Mouse (Mus musculus) lung, embryonic 15.5 days (tissue): ENCODE results near the gene Taf11. TPM values are rescaled to one million over a fixed set of nuclear protein-coding genes. Genes with fewer than 3 reads are reported as not detected.

ENCODE experiments used
- ATAC-seq: fragments of 200-750 bp; cut with Nextera tagmentation; 2 replicates; pipeline ENCODE4 v1.8.0; 2017; ENCODE audit warnings: moderate number of reproducible peaks, borderline replicate concordance; ENCODE audit not compliant: low FRiP score, low TSS enrichment; ENCODE audit errors: extremely low read depth
- H3K27ac ChIP-seq: fragments of 300-500 bp; sonication (generic); 2 replicates; pipeline ENCODE4 v1.5.1; 2015; ENCODE audit warnings: moderate library complexity, mild to moderate bottlenecking, inconsistent platforms
- H3K27me3 ChIP-seq: fragments of 300-500 bp; sonication (generic); 2 replicates; pipeline ENCODE4 v1.6.1; 2015; ENCODE audit warnings: inconsistent platforms
- H3K36me3 ChIP-seq: fragments of 300-500 bp; sonication (generic); 2 replicates; pipeline ENCODE4 v1.6.1; 2015; ENCODE audit warnings: inconsistent platforms
- H3K4me1 ChIP-seq: fragments of 300-500 bp; sonication (generic); 2 replicates; pipeline ENCODE4 v1.6.1; 2015; ENCODE audit warnings: inconsistent platforms
- H3K4me2 ChIP-seq: fragments of 300-500 bp; sonication (generic); 2 replicates; pipeline ENCODE4 v1.6.1; 2015; ENCODE audit warnings: inconsistent platforms, mild to moderate bottlenecking, moderate library complexity
- H3K4me3 ChIP-seq: fragments of 300-500 bp; sonication (generic); 2 replicates; pipeline ENCODE4 v1.5.1; 2015; ENCODE audit warnings: mild to moderate bottlenecking, inconsistent platforms
- H3K9ac ChIP-seq: fragments of 300-500 bp; sonication (generic); 2 replicates; pipeline ENCODE4 v1.6.1; 2015; ENCODE audit warnings: inconsistent platforms
- H3K9me3 ChIP-seq: fragments of 300-500 bp; sonication (generic); 2 replicates; pipeline ENCODE4 v1.6.1; 2016; ENCODE audit warnings: inconsistent platforms
- WGBS: fragments of 180-500 bp; shearing (Covaris S2); methylation state at CpG from one replicate; pipeline ENCODE4 v1.1.7; 2015; 5-methylcytosine and 5-hydroxymethylcytosine counted together
- polyA plus RNA-seq: library from polyadenylated mRNA; unstranded; fragments of >200 nt; fragmentation: Nextera tagmentation; extraction: Ambion mirVana; gene quantifications from 2 replicates; pipeline ENCODE4 v1.2.1, GENCODE M21; 2015

Gene Taf11
- polyA plus RNA-seq, 1 experiment from 2014 or later, result 73.5 TPM

GRCm38 (mm10) chr17:27871851-27872250 is 37.8 kb downstream of the Taf11 start:
- Histone ChIP-seq H3K27ac (no peak overlapping the region), H3K27me3 (no peaks in the 10 kb centered on the region), H3K4me1 (peaks cover 11% of the 10 kb centered on the region), H3K4me2 (no peak overlapping the region), H3K9ac (no peak overlapping the region), H3K4me3 (no peak overlapping the region), H3K36me3 (no peaks in the 10 kb centered on the region), H3K9me3 (no peaks in the 10 kb centered on the region)
- WGBS, result 92% methylated on average over 3 of the region's 3 CpGs
- ATAC-seq, result no peak

GRCm38 (mm10) chr17:27866737-27867136 is 42.9 kb downstream of the Taf11 start:
- WGBS, result 47% methylated on average over 4 of the region's 4 CpGs
- no peaks in the 10 kb centered on the region for H3K27me3 ChIP-seq
- peaks cover 20% of the 10 kb centered on the region for H3K4me1 ChIP-seq
- no peak overlapping the region for H3K4me3 ChIP-seq
- no peak overlapping the region for H3K9ac ChIP-seq
- no peaks in the 10 kb centered on the region for H3K9me3 ChIP-seq
- ATAC-seq, result no peak
- H3K27ac ChIP-seq, result no peak overlapping the region
- no peak overlapping the region for H3K4me2 ChIP-seq
- H3K36me3 ChIP-seq, result no peaks in the 10 kb centered on the region

GRCm38 (mm10) chr17:27865461-27865860 is 44.2 kb downstream of the Taf11 start:
- 82% methylated on average over 2 of the region's 2 CpGs for WGBS
- Histone ChIP-seq H3K9ac (no peak overlapping the region), H3K9me3 (no peaks in the 10 kb centered on the region), H3K4me3 (no peak overlapping the region), H3K36me3 (no peaks in the 10 kb centered on the region), H3K4me1 (peaks cover 20% of the 10 kb centered on the region), H3K27me3 (no peaks in the 10 kb centered on the region), H3K27ac (no peak overlapping the region), H3K4me2 (no peak overlapping the region)
- ATAC-seq, result no peak

GRCm38 (mm10) chr17:27859131-27859530 is 50.5 kb downstream of the Taf11 start:
- Histone ChIP-seq H3K4me2 (no peak overlapping the region), H3K36me3 (peaks cover 3% of the 10 kb centered on the region), H3K9ac (no peak overlapping the region), H3K4me1 (peaks cover 18% of the 10 kb centered on the region), H3K4me3 (no peak overlapping the region), H3K27me3 (no peaks in the 10 kb centered on the region), H3K27ac (no peak overlapping the region), H3K9me3 (no peaks in the 10 kb centered on the region)
- WGBS, result 57% methylated on average over 2 of the region's 2 CpGs
- ATAC-seq, result no peak

- Histone ChIP-seq H3K27me3 (no peaks in the 10 kb centered on the region), H3K9ac (peak overlapping the region; percentile 80), H3K4me2 (peak overlapping the region; percentile 83), H3K27ac (0 out of 2 replicates have a peak overlapping the region, but pooled peaks have one; percentile 62), H3K36me3 (peaks cover 15% of the 10 kb centered on the region), H3K4me1 (peaks cover 18% of the 10 kb centered on the region), H3K4me3 (peak overlapping the region; percentile 78), H3K9me3 (no peaks in the 10 kb centered on the region)
- WGBS, result 27% methylated on average over 11 of the region's 11 CpGs
- no peak for ATAC-seq
Observed at GRCm38 (mm10) chr17:27857649-27858475, 51.8 kb downstream of the Taf11 start.

GRCm38 (mm10) chr17:27856798-27857648 is 52.6 kb downstream of the Taf11 start:
- no peaks in the 10 kb centered on the region for H3K27me3 ChIP-seq
- H3K4me3 ChIP-seq, result peak overlapping the region; percentile 78
- H3K9me3 ChIP-seq, result no peaks in the 10 kb centered on the region
- peak overlapping the region; percentile 83 for H3K4me2 ChIP-seq
- H3K36me3 ChIP-seq, result peaks cover 23% of the 10 kb centered on the region
- peak overlapping the region; percentile 80 for H3K9ac ChIP-seq
- peak; percentile 76 for ATAC-seq
- 1% methylated on average over 52 of the region's 52 CpGs for WGBS
- peaks cover 18% of the 10 kb centered on the region for H3K4me1 ChIP-seq
- H3K27ac ChIP-seq, result peak overlapping the region; percentile 62

- ATAC-seq, result peak; percentile 91
- H3K36me3 ChIP-seq, result peaks cover 25% of the 10 kb centered on the region
Observed at GRCm38 (mm10) chr17:27856265-27856797, 53.3 kb downstream of the Taf11 start, which contains the start of gene Uhrf1bp1. Gene Uhrf1bp1, plus strand, starts transcription at chr17:27856441.

More at GRCm38 (mm10) chr17:27856265-27856797, 53.3 kb downstream of the Taf11 start, which contains the start of gene Uhrf1bp1:
- H3K4me2 ChIP-seq, result peak within 1 kb of the TSS; percentile 83
- H3K9me3 ChIP-seq, result no peaks in the 10 kb centered on the region
- H3K27me3 ChIP-seq, result no peaks in the 10 kb centered on the region
- peak within 1 kb of the TSS; percentile 80 for H3K9ac ChIP-seq
- peak within 1 kb of the TSS; percentile 78 for H3K4me3 ChIP-seq
- peaks cover 18% of the 10 kb centered on the region for H3K4me1 ChIP-seq
- H3K27ac ChIP-seq, result peak within 1 kb of the TSS; percentile 62
- WGBS, result under 1% methylated on average over 51 of the region's 54 CpGs

Other genes with a start within 250 kb of the Taf11 start
- 1.7 and 2.2 TPM in 2 replicates for gene Spdef, start 180.9 kb downstream of the Taf11 start, polyA plus RNA-seq
- gene D17Wsu92e, start 89.2 kb downstream of the Taf11 start, polyA plus RNA-seq, result 15.9 and 16.8 TPM in 2 replicates
- gene Snrpc, start 71.7 kb downstream of the Taf11 start, polyA plus RNA-seq, result 320 and 343 TPM in 2 replicates
- 3.5 and 4.8 TPM in 2 replicates for gene Uhrf1bp1, start 53.4 kb downstream of the Taf11 start, polyA plus RNA-seq
- gene Anks1, start 538 bp downstream of the Taf11 start, polyA plus RNA-seq, result 17.1 and 19.3 TPM in 2 replicates
- 3.9 and 4.3 TPM in 2 replicates for gene Tcp11, start 170.8 kb upstream of the Taf11 start, polyA plus RNA-seq
- 1.7 and 1.8 TPM in 2 replicates for gene Scube3, start 232.3 kb upstream of the Taf11 start, polyA plus RNA-seq